Mouse (Mus musculus): ENCODE data around the gene Gpr3.

Gpr3 gene

DNA sequence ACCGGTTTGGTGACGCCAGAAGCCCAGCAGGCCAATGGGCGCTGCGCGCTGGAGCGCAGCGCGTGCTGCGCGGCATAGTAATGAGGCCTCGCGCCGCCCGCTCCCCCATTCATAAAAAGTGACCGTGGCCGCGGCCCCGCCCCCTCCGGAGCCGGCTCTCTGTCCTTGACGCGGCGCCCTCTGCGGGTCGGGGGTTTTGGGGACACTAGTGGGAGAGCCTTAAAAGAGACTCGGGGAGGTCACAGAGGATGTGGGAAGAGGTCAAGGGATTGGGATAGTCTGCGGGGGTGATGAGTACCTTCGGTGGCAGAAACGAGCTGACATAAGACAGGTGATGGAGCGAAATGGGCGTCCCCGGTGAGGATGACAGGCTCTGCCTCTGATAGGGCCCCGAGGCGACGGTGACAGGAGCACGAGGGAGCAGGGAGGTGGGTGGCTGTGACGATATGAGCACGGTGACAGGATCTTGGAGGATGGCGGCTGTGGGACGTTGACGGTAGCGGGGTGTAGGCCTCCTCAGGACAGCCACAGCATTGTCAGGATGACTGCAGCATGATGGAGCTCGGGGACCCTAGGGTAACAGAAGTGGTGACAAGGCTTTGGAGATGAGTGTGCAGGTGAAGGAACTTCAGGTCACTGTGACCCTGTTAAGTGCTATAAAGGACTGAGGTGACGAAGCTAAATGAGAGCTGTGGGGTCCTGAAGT lies 379 bp upstream of the Gpr3 start:
- TF ChIP-seq GATA4 (IDR thresholded peaks at IDR 0.05; ENCODE audit: insufficient replicate concordance, low read length) = no peak

DNA sequence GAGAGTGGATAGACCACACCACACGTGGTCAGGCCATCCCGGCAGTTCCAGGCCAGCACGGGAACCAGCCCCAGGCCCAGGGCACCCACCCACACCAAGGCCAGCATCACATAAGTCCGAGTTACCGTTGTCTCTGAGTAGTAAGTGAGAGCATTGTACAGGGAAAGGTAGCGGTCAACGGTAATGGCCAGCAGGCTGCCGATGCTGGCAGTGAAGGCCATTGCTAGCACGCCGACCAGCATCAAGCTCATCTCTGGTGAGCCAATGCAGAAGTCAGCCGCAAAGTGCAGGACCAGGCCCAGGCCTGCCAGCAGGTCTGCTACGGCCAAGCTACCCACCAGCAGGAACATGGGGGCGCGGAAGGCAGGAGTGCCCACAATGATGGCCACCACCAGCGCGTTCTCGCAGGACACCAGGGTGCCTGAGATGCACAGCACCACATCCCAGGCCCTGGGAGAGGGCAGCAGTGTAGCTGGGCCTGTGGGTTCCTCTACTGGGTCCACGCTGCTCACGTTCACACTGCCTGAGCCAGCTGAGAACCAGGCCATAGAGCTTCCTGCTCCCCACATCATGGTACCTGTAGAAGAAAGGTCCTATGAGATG lies 1.4 kb downstream of the Gpr3 start:
- no peak for TF ChIP-seq GATA4 (IDR thresholded peaks at IDR 0.05; ENCODE audit: insufficient replicate concordance, low read length)

DNA sequence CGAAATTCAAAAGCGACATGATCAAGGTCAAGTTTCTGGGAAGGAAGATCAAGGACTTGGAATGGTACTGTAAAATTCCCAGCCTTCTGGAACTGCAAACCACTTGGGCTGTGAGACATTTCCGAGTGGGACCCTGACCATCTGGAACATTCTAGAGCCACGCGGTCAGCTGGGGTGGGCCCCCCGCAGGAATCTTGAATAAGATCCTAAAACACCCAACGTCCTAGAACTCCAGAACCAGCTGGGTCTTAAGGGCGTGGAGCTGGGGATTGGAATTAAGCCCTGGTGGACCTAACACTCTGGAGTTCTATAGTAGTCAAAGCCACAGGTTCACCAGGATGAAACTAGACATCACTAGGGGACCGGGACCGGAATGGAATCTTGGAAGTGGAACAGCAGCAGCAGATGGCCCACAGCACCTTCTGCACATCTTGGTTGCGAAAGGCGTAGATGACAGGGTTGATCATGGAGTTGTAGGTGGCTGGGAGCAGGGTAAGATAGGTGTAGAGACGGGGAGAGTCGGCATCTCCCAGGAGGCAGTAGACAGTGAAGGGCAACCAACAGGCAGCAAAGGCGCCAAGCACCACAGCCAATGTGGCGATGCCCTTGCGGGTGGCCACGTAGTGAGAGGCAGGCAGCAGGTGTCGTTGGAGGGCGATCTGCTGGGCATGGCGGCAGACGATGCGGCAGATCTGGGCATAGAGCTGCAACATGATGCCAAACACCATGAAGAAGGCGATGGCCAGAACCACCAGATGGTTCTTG lies 2.1 kb downstream of the Gpr3 start:
- no peak for TF ChIP-seq GATA4 (IDR thresholded peaks at IDR 0.05; ENCODE audit: insufficient replicate concordance, low read length)

DNA sequence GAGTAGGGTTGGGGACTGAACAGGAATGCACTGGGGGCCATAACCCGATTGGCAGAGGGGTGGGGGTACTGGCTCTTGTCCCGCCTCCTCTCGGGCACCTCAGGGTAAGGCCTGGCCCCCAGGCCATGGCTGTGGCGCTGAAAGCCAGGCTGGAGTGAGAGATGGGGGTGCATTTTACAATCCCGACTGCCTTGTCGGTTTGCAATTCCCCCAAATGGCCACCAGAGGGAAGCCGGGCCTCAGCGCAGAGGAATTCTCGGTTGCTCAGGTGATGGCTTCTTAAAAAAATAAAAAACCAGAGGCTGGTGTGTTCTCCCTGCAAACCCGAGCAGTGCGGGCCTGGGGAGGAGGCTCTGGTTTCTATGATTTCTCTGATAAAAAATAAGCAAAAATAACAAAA lies 3.0 kb downstream of the Gpr3 start:
- TF ChIP-seq GATA4 (IDR thresholded peaks at IDR 0.05; ENCODE audit: insufficient replicate concordance, low read length) = no peak

DNA sequence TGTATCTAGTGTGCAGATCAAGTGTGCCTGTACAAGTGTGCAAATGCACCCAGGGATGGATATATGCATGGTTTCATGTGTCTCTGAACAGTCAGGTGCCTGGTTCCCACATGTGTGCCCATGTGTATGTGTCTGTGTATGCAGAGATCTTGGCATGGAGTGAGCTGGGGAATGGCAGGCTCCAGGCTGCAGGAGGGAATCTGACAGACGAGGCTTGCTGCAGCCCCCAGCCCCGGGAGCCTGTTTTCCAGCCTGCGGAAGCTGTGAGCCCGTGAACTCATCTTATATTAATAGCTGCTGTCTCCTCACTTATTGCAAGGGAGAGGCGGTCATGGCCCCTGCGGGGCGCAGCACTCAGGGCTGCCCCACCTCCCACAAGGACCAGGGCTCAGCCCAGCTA lies 8.0 kb downstream of the Gpr3 start:
- no peak for TF ChIP-seq GATA4 (IDR thresholded peaks at IDR 0.05; ENCODE audit: insufficient replicate concordance, low read length)

DNA sequence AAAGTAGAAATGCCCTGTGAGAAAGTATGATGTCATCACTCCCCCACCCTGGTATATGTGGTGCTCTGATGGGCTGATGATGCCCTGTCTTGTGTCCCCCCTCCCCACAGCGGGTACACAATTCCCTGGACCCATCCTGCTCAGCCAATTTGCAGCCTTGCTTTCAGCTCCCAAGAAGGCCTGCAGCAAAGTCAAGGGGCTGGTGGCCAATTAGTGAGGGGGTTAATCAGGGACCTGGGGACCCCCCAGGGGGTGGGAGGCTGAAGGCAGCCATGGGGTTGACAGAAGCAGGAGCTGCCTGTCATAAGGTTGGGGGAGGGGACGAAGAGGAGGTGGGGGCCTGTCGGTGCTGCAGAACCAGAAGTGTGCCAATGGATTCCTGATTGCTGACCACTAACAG lies 8.7 kb downstream of the Gpr3 start:
- TF ChIP-seq GATA4 (IDR thresholded peaks at IDR 0.05; ENCODE audit: insufficient replicate concordance, low read length) = no peak

DNA sequence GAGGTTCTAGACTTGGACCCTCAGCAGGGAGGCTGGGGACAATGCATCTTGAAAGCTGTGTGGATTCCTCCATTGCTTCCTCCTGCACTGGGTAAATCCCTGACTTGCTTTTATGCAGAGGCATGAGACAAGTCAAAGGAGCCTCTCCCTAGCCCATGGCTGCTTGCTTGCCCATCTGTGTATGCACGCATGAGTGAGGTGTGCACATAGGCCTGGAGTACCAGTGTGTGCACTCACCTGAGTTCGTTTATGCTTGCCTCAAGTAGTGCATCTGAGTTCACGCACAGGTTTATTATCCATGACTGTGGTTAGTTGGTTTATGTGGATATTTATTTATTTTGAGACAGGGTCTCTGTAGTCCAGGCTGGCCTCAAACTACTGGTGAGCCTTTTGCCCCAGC lies 10.1 kb downstream of the Gpr3 start:
- no peak for TF ChIP-seq GATA4 (IDR thresholded peaks at IDR 0.05; ENCODE audit: insufficient replicate concordance, low read length)

DNA sequence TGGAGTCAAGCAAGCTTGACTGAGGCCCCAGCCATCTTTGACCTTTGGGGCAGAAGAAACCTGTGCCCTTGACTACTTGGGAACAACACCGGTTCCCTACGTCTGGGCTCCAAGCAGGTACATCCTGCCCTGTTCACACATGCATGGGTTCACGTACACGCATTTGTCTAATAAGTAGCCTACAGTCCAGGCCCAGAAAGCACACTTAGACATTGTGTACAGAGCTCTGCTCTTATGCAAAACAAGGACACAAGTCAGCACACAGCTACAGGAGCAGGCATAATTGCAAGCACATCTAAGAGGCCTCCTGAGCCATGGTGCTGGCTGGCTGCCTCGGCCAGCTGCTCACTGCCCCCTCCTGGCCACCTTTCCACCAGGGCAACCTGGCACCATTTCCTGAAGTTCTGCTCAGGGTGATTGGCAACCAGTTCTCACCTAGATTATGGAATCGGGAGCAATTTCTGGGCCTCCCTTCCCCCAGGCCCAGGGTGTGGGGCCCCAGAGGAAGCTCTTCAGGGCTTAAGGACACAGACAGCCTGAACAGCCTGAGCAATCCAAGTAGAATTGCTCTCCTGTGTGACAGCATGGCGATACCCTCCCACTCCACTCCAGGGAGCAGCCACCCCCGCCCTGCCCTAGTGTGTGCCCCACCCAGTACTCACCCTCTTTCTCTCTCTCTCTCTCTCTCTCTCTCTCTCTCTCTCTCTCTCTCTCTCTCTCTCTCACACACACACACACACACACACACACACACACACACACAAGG lies 11.1 kb downstream of the Gpr3 start:
- TF ChIP-seq GATA4 (IDR thresholded peaks at IDR 0.05; ENCODE audit: insufficient replicate concordance, low read length) = no peak

DNA sequence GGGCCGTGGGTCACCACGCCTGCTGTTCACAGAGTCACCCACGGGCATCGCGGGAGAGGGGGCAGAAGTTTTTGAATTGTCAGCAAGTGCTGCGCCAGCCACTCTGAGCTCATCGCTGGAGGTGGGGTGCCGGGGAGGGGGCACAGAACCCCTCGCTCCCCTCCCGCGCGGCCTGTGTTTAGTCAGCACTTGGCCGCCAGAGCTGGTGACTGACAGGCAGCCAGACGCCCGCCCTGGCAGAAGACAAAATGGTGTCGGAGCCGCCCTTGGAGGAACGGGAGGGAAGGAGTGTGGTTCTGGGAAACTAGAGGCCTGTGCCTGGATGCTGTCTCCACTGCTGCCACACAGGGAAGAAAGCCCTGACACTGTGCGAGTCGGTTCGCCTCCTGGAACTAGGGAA lies 12.0 kb downstream of the Gpr3 start:
- no peak for TF ChIP-seq GATA4 (IDR thresholded peaks at IDR 0.05; ENCODE audit: insufficient replicate concordance, low read length)

DNA sequence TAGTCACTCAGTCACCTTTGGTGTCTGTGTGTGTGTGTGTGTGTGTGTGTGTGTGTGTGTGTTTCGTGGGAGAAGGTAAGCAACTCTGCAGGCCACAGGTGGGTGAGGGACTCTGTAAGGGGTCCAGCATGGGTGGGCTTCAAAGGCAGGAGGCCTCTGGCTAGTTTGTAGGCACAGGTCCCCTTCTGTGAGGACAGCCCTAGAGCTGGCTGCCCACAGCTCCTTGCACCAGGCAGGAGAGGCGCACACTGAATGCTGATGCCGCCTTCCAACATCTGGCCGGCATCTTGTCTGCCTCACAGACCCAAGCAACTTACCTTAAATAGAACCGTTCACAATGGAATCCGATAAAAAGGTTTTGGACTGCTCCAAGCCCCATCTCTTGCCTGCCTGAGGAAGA lies 12.6 kb downstream of the Gpr3 start:
- TF ChIP-seq GATA4 (IDR thresholded peaks at IDR 0.05; ENCODE audit: insufficient replicate concordance, low read length) = no peak

DNA sequence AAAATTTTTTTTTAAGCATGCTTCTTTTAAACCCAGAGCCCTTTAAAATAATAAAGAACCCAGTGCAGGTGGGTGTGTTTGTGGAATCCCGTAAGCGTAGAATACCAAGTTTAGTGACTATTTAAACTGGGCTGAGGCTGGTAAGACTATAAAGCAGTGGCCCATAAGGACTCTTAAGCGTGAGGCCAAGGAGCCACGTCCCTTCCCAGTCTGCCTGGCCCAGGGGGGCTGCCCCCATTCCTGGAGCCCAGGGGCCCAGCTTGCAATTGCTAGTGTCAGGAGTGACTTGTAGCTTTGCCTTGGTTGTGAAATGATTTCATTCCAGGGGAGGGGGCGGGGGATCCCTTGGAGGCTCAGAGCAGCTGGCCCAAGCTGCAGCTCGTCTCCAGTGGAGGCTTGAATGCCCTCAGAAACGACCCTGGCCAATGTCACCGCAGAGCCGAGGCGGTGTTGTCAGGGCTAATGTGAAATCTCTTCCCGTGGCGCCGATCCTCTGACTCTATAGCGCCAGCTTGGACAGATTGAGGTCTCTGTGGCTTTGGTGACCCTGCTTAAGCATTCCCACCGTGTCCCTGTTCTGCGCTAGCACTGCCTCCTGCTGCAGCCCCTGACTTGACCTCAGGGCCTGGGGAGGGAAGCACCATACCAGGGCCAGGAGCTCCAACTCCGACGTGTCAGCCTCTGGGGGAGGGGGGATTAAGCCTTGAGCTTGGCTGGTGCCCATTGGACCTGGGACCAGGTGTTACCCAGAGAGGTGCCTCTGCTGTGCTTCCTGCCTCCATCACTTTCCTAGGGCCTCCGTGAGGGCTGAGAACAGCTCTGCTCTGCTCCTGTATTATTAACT lies 13.8 kb downstream of the Gpr3 start:
- TF ChIP-seq GATA4 (IDR thresholded peaks at IDR 0.05; ENCODE audit: insufficient replicate concordance, low read length) = no peak

DNA sequence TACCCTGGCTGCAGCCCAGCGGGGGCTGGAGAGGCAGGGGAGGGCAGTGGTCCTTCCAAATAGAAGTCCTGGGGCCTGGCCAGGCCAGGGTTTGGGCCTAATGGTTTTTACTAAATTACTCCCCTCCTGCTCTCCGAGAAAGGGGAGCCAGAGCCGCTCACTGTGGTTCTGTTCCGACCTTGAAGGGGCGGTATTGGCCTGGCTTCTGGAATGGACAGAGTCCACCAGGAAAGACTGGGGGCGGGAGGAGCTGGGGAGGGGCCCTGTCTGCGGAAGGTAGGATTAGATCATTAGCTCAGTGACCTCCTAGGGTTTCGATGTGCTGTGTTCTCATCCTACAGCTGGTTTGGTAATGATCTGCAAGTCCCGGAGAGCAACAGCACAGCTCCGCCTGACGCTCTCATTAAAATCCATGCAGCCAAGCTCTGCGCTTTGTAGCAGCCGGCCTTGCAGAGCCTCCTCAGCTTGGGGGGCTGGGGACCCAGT lies 14.5 kb downstream of the Gpr3 start:
- no peak for TF ChIP-seq GATA4 (IDR thresholded peaks at IDR 0.05; ENCODE audit: insufficient replicate concordance, low read length)

DNA sequence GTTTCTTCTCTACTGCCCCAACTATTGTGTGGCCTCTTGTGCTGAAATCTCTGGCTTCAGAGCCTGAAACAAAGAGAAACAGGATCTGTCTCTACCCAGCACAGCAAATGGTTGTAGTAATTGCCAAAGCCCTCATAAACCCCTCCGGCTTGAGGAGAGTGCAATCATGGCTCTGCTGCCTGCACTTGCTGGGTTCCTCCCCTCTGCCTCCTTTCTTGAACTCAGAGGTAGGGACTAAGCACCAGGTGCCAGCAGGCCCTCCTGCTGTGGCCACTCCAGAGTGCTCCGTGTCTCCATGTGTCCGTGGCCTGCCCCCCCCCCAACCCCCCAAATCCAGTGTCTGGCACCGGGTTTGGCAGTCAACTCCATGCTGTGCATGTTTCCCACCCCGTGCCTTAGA lies 15.0 kb downstream of the Gpr3 start:
- TF ChIP-seq GATA4 (IDR thresholded peaks at IDR 0.05; ENCODE audit: insufficient replicate concordance, low read length) = no peak

DNA sequence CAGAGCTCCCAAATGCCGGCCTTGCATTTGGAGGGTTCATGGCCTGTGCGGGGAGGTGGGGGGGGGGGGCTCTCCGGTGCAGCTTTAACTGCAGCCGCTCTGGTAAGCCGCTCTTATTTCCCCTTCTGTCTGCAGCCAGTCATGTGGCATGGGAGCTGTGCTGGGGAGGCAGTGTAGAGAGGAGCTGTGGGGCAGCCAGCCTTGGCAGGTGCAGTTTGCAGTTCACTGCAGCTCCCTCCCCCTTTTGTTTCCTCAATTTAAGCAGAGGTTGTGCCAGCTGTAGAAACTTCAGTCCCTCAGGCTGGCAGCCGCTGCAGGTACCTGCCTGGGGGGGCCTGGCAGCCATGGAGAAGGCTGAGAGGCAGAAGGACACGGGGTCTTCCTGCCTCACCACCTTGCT lies 15.5 kb downstream of the Gpr3 start:
- TF ChIP-seq GATA4 (IDR thresholded peaks at IDR 0.05; ENCODE audit: insufficient replicate concordance, low read length) = no peak

DNA sequence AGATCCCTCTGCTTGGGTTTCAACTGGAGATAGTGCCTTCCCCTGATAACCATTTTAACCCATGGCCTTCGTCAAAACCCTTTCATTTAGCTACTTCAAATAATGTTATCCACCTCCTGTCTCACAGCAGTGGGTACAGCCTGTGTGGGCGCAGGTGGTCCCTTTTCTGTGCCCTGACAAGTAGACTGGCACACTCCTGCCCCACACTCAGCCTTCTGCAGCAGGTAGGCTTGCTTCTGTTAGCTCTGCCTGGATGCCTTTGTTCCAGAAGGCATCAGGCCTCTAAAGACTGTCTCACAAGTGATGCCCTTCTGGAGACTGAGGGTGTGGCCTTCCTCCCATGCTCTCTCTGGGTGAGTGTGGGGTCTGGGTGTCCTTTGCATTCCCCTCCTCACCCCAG lies 16.2 kb downstream of the Gpr3 start:
- TF ChIP-seq GATA4 (IDR thresholded peaks at IDR 0.05; ENCODE audit: insufficient replicate concordance, low read length) = no peak
